Comparison of ENCODE assay signal across 12 mouse cellular contexts in the genomic region with DNA sequence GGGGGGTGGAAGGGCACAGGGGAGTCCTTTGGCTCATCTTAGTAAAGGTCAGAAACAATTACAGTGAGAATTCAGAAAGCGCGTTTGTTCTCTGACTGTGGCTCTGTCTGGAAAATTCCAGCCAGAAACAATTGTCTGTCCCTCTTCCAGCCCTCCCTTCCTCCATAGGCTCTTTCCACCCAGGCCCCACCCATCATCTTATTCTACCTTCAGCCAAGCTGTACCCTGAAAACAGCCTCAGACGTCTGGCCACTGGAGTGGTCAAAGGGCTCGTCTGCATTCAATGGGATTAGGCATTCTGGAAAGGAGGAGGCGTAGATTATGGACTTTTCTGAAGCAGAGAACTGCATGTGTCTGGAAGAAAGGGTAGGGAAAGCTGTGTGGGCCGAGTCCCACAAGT. TPM values are rescaled to one million over a fixed set of nuclear protein-coding genes. Genes with fewer than 3 reads are reported as not detected.
DNase-seq lines count a peak whose midpoint lies in the region; ATAC-seq and TF ChIP-seq lines count a peak whose summit lies in the region.
"Had no signal": no experiment of that assay in that cellular context is flagged by ENCODE, and none has a peak within 500 bp of the region (broad histone marks: within the 10 kb centered on the region; RNA-seq: fewer than 3 reads in every experiment).

No protein-coding gene starts in this region.

- TF ChIP-seq CTCF in gastrocnemius, adult 2 months (IDR thresholded peaks at IDR 0.05), result no peak
- no peak for TF ChIP-seq CTCF in kidney, adult 2 months (conservative IDR thresholded peaks at IDR 0.05; ENCODE audit: insufficient read depth, insufficient read length, low read depth, low read length)
- TF ChIP-seq CTCF in lung, postnatal 0 days (IDR thresholded peaks at IDR 0.05), result no peak

- no peak for ATAC-seq in lung, postnatal 0 days
- ATAC-seq in neural tube, embryonic 15.5 days (ENCODE audit: low FRiP score), result peak; percentile 54; the same call in 1 of the 2 replicates

- no peaks in the 10 kb centered on the region for H3K9me3 ChIP-seq in lung, postnatal 0 days (ENCODE audit: low read length)
- H3K9me3 ChIP-seq in neural tube, embryonic 15.5 days (replicated peaks), result no peaks in the 10 kb centered on the region

- H3K4me1 ChIP-seq in kidney, adult 2 months (ENCODE audit: control insufficient read depth, insufficient read depth, low read length), result peaks cover 8% of the 10 kb centered on the region; the same call in 1 of the 2 replicates
- peaks cover 6% of the 10 kb centered on the region; the same call in 1 of the 2 replicates for H3K4me1 ChIP-seq in lung, postnatal 0 days (ENCODE audit: insufficient read depth, low read depth, low read length)
- H3K4me1 ChIP-seq in neural tube, embryonic 15.5 days, result peaks cover 31% of the 10 kb centered on the region

- no peak overlapping the region for H3K4me3 ChIP-seq in gastrocnemius, adult 2 months
- no peak overlapping the region for H3K4me3 ChIP-seq in kidney, adult 2 months (ENCODE audit: insufficient read depth, low read depth, low read length)
- no peak overlapping the region for H3K4me3 ChIP-seq in lung, postnatal 0 days (ENCODE audit: low read depth, low read length)
- H3K4me3 ChIP-seq in neural tube, embryonic 15.5 days (replicated peaks), result no peak overlapping the region
- H3K4me3 ChIP-seq: left cerebral cortex, adult 2 months had no signal

- no peak for TF ChIP-seq POLR2A in kidney, adult 2 months (IDR thresholded peaks at IDR 0.05; ENCODE audit: low read depth, low read length)

- peak overlapping the region; percentile 56 for H3K27ac ChIP-seq in gastrocnemius, adult 2 months
- no peak overlapping the region for H3K27ac ChIP-seq in kidney, adult 2 months (ENCODE audit: insufficient read depth, low read depth, low read length)
- H3K27ac ChIP-seq in lung, postnatal 0 days (ENCODE audit: low read length), result peak overlapping the region; percentile 43
- H3K27ac ChIP-seq in neural tube, embryonic 15.5 days (replicated peaks), result no peak overlapping the region
- H3K27ac ChIP-seq: left cerebral cortex, adult 2 months had no signal

- H3K4me2 ChIP-seq in lung, postnatal 0 days (replicated peaks; ENCODE audit: low read depth, low read length), result no peak overlapping the region
- H3K4me2 ChIP-seq in neural tube, embryonic 15.5 days, result no peak overlapping the region

- no peak overlapping the region for H3K9ac ChIP-seq in lung, postnatal 0 days (replicated peaks; ENCODE audit: low read depth)
- H3K9ac ChIP-seq in neural tube, embryonic 15.5 days (replicated peaks), result no peak overlapping the region

- no peaks in the 10 kb centered on the region for H3K36me3 ChIP-seq in kidney, adult 2 months (ENCODE audit: control insufficient read depth, insufficient read depth, low read length)
- no peaks in the 10 kb centered on the region for H3K36me3 ChIP-seq in lung, postnatal 0 days (ENCODE audit: insufficient read depth, low read length)
- H3K36me3 ChIP-seq in neural tube, embryonic 15.5 days, result no peaks in the 10 kb centered on the region

- WGBS in kidney, adult 2 months, result 68% methylated on average over 6 of the region's 6 CpGs
- 63% methylated on average over 6 of the region's 6 CpGs for WGBS in lung, postnatal 0 days
- 48% methylated on average over 6 of the region's 6 CpGs for WGBS in neural tube, embryonic 15.5 days

- H3K27me3 ChIP-seq in kidney, adult 2 months (replicated peaks; ENCODE audit: control insufficient read depth, insufficient read depth, low read length), result no peaks in the 10 kb centered on the region
- no peaks in the 10 kb centered on the region for H3K27me3 ChIP-seq in lung, postnatal 0 days (replicated peaks; ENCODE audit: insufficient read depth, low read length)
- H3K27me3 ChIP-seq in neural tube, embryonic 15.5 days (replicated peaks), result no peaks in the 10 kb centered on the region

- no peak for TF ChIP-seq EP300 in lung, postnatal 0 days (IDR thresholded peaks at IDR 0.05)

- intact Hi-C loops in gastrocnemius, adult 2 months (cut with DNase I), result no loop called here

- no peak for DNase-seq in gastrocnemius, adult 2 months
- no peak for DNase-seq in gastrocnemius, postnatal 25 days
- DNase-seq in kidney, adult 2 months, result peak; percentile 29
- DNase-seq in kidney, postnatal 4 days, result no peak
- no peak for DNase-seq in lung, postnatal 0 days (ENCODE audit: low spot score)
- no peak for DNase-seq in lung, postnatal 36 days
- no peak for DNase-seq in cerebellum, postnatal 25 days
- DNase-seq: adrenal gland, postnatal 25 days; right cerebral cortex, postnatal 25 days; thymus, postnatal 14 days had no signal

RNA-seq across cellular contexts. Expression of a gene that starts 56.8 kb away (rescaled TPM):
- 10 to 100 TPM; 41.1 to 59.2 TPM for total RNA-seq in gastrocnemius, adult 2 months (2021)
- 10 to 100 TPM; 54.4 to 54.5 TPM for total RNA-seq in gastrocnemius, postnatal 25 days (2021)
- 16.9 and 18.9 TPM in 2 replicates for polyA plus RNA-seq in kidney, adult 2 months (2012; rRNA removed)
- 145 and 158 TPM in 2 replicates for polyA plus RNA-seq in lung, postnatal 0 days (2015; fragmentation: Nextera tagmentation; extraction: Ambion mirVana)
- 73.8 and 75.5 TPM in 2 replicates for polyA plus RNA-seq in neural tube, embryonic 15.5 days (2015; fragmentation: Nextera tagmentation; extraction: Ambion mirVana)

Comparison
In these comparisons a context has a peak if more than half of its experiments do, and no peak if none do; other contexts are left out.
1. H3K27ac ChIP-seq: peak in gastrocnemius, adult 2 months (single experiment) and lung, postnatal 0 days (single experiment); none in kidney, adult 2 months (single experiment) and neural tube, embryonic 15.5 days (single experiment).